Mouse (Mus musculus) lung, postnatal 0 days (tissue): Measurements from ENCODE around the gene Gm15517. TPM values are rescaled to one million over a fixed set of nuclear protein-coding genes. Genes with fewer than 3 reads are reported as not detected.
"Not testable (repeated sequence)": the region's sequence is repeated elsewhere in the genome, so short reads cannot be mapped to it uniquely, and the experiment has no call there.

Experiments
- ATAC-seq: fragments of 200-750 bp; cut with Nextera tagmentation; 2 replicates; pipeline ENCODE4 v1.8.0; 2017; ENCODE audit warnings: moderate library complexity
- DNase-seq: peaks from one replicate; pipeline ENCODE4 v3.0.0-alpha.2; 2016; ENCODE audit warnings: low spot score
- H3K27ac ChIP-seq: fragments of 300-500 bp; sonication (generic); 2 replicates; pipeline ENCODE4 v1.5.1; 2014; ENCODE audit warnings: antibody characterized with exemption, mild to moderate bottlenecking, low read length, mixed read lengths
- H3K27me3 ChIP-seq: fragments of 300-500 bp; sonication (generic); replicated peaks from 2 replicates; pipeline ENCODE4 v1.6.1; 2014; ENCODE audit warnings: low read length, mixed read lengths; ENCODE audit not compliant: insufficient read depth
- H3K36me3 ChIP-seq: fragments of 300-500 bp; sonication (generic); 2 replicates; pipeline ENCODE4 v1.6.1; 2014; ENCODE audit warnings: low read length, mixed read lengths; ENCODE audit not compliant: insufficient read depth
- H3K4me1 ChIP-seq: fragments of 300-500 bp; sonication (generic); 2 replicates; pipeline ENCODE4 v1.6.1; 2014; ENCODE audit warnings: antibody characterized with exemption, low read depth, low read length, mixed read lengths; ENCODE audit not compliant: insufficient read depth
- H3K4me2 ChIP-seq: fragments of 300-500 bp; sonication (generic); replicated peaks from 2 replicates; pipeline ENCODE4 v1.6.1; 2014; ENCODE audit warnings: low read depth, mild to moderate bottlenecking, low read length, moderate library complexity, mixed read lengths
- H3K4me3 ChIP-seq: fragments of 300-500 bp; sonication (generic); 2 replicates; pipeline ENCODE4 v1.5.1; 2014; ENCODE audit warnings: low read depth, low read length
- H3K9ac ChIP-seq: fragments of 300-500 bp; sonication (generic); replicated peaks from 2 replicates; pipeline ENCODE4 v1.6.1; 2014; ENCODE audit warnings: low read depth, mild to moderate bottlenecking
- H3K9me3 ChIP-seq: fragments of 300-500 bp; sonication (generic); 2 replicates; pipeline ENCODE4 v1.6.1; 2016; ENCODE audit warnings: low read length, mixed read lengths
- CTCF ChIP-seq: IDR thresholded peaks from 2 replicates; pipeline ENCODE4 v1.5.1; 2016; ENCODE audit warnings: antibody characterized with exemption, mild to moderate bottlenecking
- EP300 ChIP-seq: IDR thresholded peaks from 2 replicates; pipeline ENCODE4 v1.6.1; 2016; ENCODE audit warnings: antibody characterized with exemption, mild to moderate bottlenecking, control low read depth
- WGBS: fragments of 180-500 bp; shearing (Covaris S2); extraction: QIAGEN DNeasy Blood & Tissue Kit; methylation state at CpG from one replicate; pipeline ENCODE4 v1.1.7; 2014; 5-methylcytosine and 5-hydroxymethylcytosine counted together
- polyA plus RNA-seq: library from polyadenylated mRNA; unstranded; fragments of >200 nt; fragmentation: Nextera tagmentation; extraction: Ambion mirVana; gene quantifications from 2 replicates; pipeline ENCODE4 v1.2.1, GENCODE M21; 2015

Gm15517 gene
- polyA plus RNA-seq, 1 experiment from 2014 or later, result not detected

GRCm38 (mm10) chr7:44249248-44249647 lies 12.0 kb upstream of the Gm15517 start:
- H3K27me3 ChIP-seq, result no peaks in the 10 kb centered on the region
- H3K4me3 ChIP-seq, result no peak overlapping the region
- no peaks in the 10 kb centered on the region for H3K9me3 ChIP-seq
- ATAC-seq (no peak), DNase-seq (no peak)
- no peak overlapping the region for H3K9ac ChIP-seq
- no peak overlapping the region for H3K27ac ChIP-seq
- 88% methylated on average over 4 of the region's 4 CpGs for WGBS
- no peak for TF ChIP-seq EP300
- no peak for TF ChIP-seq CTCF
- peaks cover 7% of the 10 kb centered on the region; the same call in 1 of the 2 replicates for H3K4me1 ChIP-seq
- H3K36me3 ChIP-seq, result no peaks in the 10 kb centered on the region; the same call in 1 of the 2 replicates
- H3K4me2 ChIP-seq, result no peak overlapping the region

- H3K9me3 ChIP-seq, H3K9ac ChIP-seq, H3K27me3 ChIP-seq, H3K4me1 ChIP-seq, H3K4me3 ChIP-seq, H3K27ac ChIP-seq, DNase-seq, H3K4me2 ChIP-seq, H3K36me3 ChIP-seq, ATAC-seq: not testable (repeated sequence)
- WGBS, result 88% methylated on average over 17 of the region's 17 CpGs
Measured at GRCm38 (mm10) chr7:44250732-44251275, 10.4 kb upstream of the Gm15517 start.

GRCm38 (mm10) chr7:44253023-44253616 lies 8.1 kb upstream of the Gm15517 start:
- no peak overlapping the region for H3K9ac ChIP-seq
- no peak overlapping the region for H3K4me3 ChIP-seq
- DNase-seq (no peak), ATAC-seq (no peak)
- H3K27me3 ChIP-seq, result no peaks in the 10 kb centered on the region
- no peaks in the 10 kb centered on the region for H3K4me1 ChIP-seq
- no peaks in the 10 kb centered on the region; the same call in 1 of the 2 replicates for H3K36me3 ChIP-seq
- H3K27ac ChIP-seq, result no peak overlapping the region
- H3K4me2 ChIP-seq, result no peak overlapping the region
- TF ChIP-seq EP300 (no peak), CTCF (no peak)
- H3K9me3 ChIP-seq, result no peaks in the 10 kb centered on the region
- 55% methylated on average over 15 of the region's 15 CpGs for WGBS

GRCm38 (mm10) chr7:44254930-44255329 lies 6.3 kb upstream of the Gm15517 start:
- no peaks in the 10 kb centered on the region for H3K9me3 ChIP-seq
- H3K4me1 ChIP-seq, result no peaks in the 10 kb centered on the region
- no peaks in the 10 kb centered on the region for H3K27me3 ChIP-seq
- no peak for TF ChIP-seq CTCF
- TF ChIP-seq EP300, result no peak
- no peaks in the 10 kb centered on the region; the same call in 1 of the 2 replicates for H3K36me3 ChIP-seq
- no peak overlapping the region for H3K9ac ChIP-seq
- peak; percentile 27; the same call in 1 of the 2 replicates for ATAC-seq
- H3K4me3 ChIP-seq, result no peak overlapping the region
- DNase-seq, result no peak
- 47% methylated on average over 6 of the region's 6 CpGs for WGBS
- H3K27ac ChIP-seq, result no peak overlapping the region
- H3K4me2 ChIP-seq, result no peak overlapping the region

GRCm38 (mm10) chr7:44257278-44257677 lies 4.0 kb upstream of the Gm15517 start, which contains the start of gene Acp4:
Gene Acp4, minus strand, starts transcription at chr7:44257378.
- Histone ChIP-seq H3K9me3 (no peaks in the 10 kb centered on the region), H3K27me3 (no peaks in the 10 kb centered on the region), H3K27ac (no peak within 1 kb of the TSS), H3K4me1 (no peaks in the 10 kb centered on the region), H3K36me3 (no peaks in the 10 kb centered on the region), H3K4me3 (no peak within 1 kb of the TSS), H3K9ac (no peak within 1 kb of the TSS), H3K4me2 (no peak within 1 kb of the TSS)
- 77% methylated on average over 4 of the region's 4 CpGs for WGBS
- DNase-seq, result no peak
- no peak for ATAC-seq
- TF ChIP-seq CTCF (no peak), EP300 (no peak)

GRCm38 (mm10) chr7:44260410-44260809 lies 837 bp upstream of the Gm15517 start:
- no peak overlapping the region for H3K4me3 ChIP-seq
- TF ChIP-seq EP300, result no peak
- TF ChIP-seq CTCF, result no peak
- no peaks in the 10 kb centered on the region for H3K36me3 ChIP-seq
- H3K27me3 ChIP-seq, result no peaks in the 10 kb centered on the region
- WGBS, result 62% methylated on average over 6 of the region's 6 CpGs
- H3K27ac ChIP-seq, result no peak overlapping the region
- no peaks in the 10 kb centered on the region for H3K9me3 ChIP-seq
- no peak overlapping the region for H3K4me2 ChIP-seq
- no peak for ATAC-seq
- no peak overlapping the region for H3K9ac ChIP-seq
- H3K4me1 ChIP-seq, result no peaks in the 10 kb centered on the region
- no peak for DNase-seq
